Mouse (Mus musculus): ENCODE measurements at regions not wholly inside any gene's neighbourhood (a gene's known extent, or its start where the extent isn't known, plus 50 kb on each side); places are given as distances from the start of the nearest gene placed in this dataset.

- TF ChIP-seq CTCF (IDR thresholded peaks at IDR 0.05; ENCODE audit: borderline replicate concordance, control insufficient read depth, extremely low read depth, insufficient read depth, low read length, poor library complexity) (no peak), POLR2A (IDR thresholded peaks at IDR 0.05; ENCODE audit: control insufficient read depth, extremely low read depth, insufficient read depth, low read length, poor library complexity) (no peak)
Measured at GRCm38 (mm10) chr5:64679996-64680625, 123.1 kb upstream of the Klf3 start.

Measured in thymus, adult 2 months (tissue).